Mouse (Mus musculus) myocyte (in vitro differentiated cells): ENCODE results near the gene Efcc1.

ENCODE experiments used
- CEBPB ChIP-seq: IDR thresholded peaks from 2 replicates; pipeline ENCODE4 v1.6.1; 2011; ENCODE audit warnings: mild to moderate bottlenecking, moderate library complexity; ENCODE audit not compliant: poor library complexity, insufficient read depth, severe bottlenecking
- E2F4 ChIP-seq: IDR thresholded peaks from one replicate; pipeline ENCODE4 v1.6.1; 2011; ENCODE audit warnings: mild to moderate bottlenecking, control low read depth, moderate library complexity; ENCODE audit not compliant: insufficient read depth
- MAX ChIP-seq: IDR thresholded peaks from one replicate; pipeline ENCODE4 v1.6.1; 2011; ENCODE audit warnings: low read depth, mild to moderate bottlenecking, control low read depth
- MYOD1 ChIP-seq, 3 experiments: IDR thresholded peaks; one replicate each; pipeline ENCODE4 v1.6.1; 2011; ENCODE audit warnings: control low read depth in 2 of 3, low read depth in 2 of 3, mild to moderate bottlenecking in 2 of 3, moderate library complexity in 1 of 3; ENCODE audit not compliant: insufficient read length in 2 of 3, control insufficient read depth in 1 of 3
- MYOG ChIP-seq, 3 experiments: IDR thresholded peaks; one replicate each; pipeline ENCODE4 v1.6.1; 2011; ENCODE audit warnings: control low read depth in 2 of 3, low read depth in 2 of 3, mild to moderate bottlenecking in 2 of 3; ENCODE audit not compliant: insufficient read length in 2 of 3, control insufficient read depth in 1 of 3, insufficient read depth in 1 of 3
- POLR2A ChIP-seq: IDR thresholded peaks from one replicate; pipeline ENCODE4 v1.6.1; 2011; ENCODE audit warnings: low read depth, mild to moderate bottlenecking, control low read depth, moderate library complexity; ENCODE audit not compliant: insufficient read length
- POLR2AphosphoS2 ChIP-seq: IDR thresholded peaks from one replicate; pipeline ENCODE4 v1.6.1; 2011; ENCODE audit warnings: low read depth, control low read depth; ENCODE audit not compliant: insufficient read length
- REST ChIP-seq: IDR thresholded peaks from one replicate; pipeline ENCODE4 v1.6.1; 2011; ENCODE audit warnings: mild to moderate bottlenecking, control low read depth, moderate library complexity; ENCODE audit not compliant: insufficient read depth, insufficient read length
- SRF ChIP-seq: IDR thresholded peaks from one replicate; pipeline ENCODE4 v1.6.1; 2011; ENCODE audit warnings: low read depth; ENCODE audit not compliant: control insufficient read depth, insufficient read length
- TCF12 ChIP-seq: IDR thresholded peaks from one replicate; pipeline ENCODE4 v1.6.1; 2011; ENCODE audit warnings: mild to moderate bottlenecking, control low read depth; ENCODE audit not compliant: poor library complexity, insufficient read depth, severe bottlenecking
- TCF3 ChIP-seq: IDR thresholded peaks from one replicate; pipeline ENCODE4 v1.6.1; 2011; ENCODE audit warnings: low read depth, control low read depth; ENCODE audit not compliant: insufficient read length
- USF1 ChIP-seq: IDR thresholded peaks from one replicate; pipeline ENCODE4 v1.6.1; 2011; ENCODE audit warnings: low read depth, mild to moderate bottlenecking, control low read depth, moderate library complexity

DNA sequence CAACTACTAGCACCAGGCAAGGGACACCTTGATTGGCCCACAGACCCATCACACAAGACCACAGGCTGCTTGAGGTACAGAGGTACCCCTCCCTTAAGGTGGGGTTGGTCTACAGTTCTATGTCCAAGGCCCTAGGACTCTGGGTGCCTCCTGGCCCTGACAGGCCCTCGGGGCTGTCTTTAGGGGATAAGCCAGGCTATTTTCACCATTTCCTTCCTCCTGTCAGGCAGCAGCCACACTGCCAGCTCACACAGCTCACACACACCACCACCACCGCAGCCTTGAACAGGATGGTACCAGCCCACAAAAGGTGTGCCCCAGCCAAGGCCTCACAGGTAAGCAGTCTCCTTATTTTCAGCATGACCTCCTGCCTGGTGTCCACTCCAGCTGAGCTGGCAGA lies 47.2 kb downstream of the Efcc1 start, which contains the start of gene Gp9:
- no peak for TF ChIP-seq POLR2A
- no peak for TF ChIP-seq USF1
- TF ChIP-seq MAX = no peak
- TF ChIP-seq REST = no peak
- TF ChIP-seq CEBPB = no peak
- no peak for TF ChIP-seq E2F4
- TF ChIP-seq POLR2AphosphoS2 = no peak
- no peak for TF ChIP-seq MYOG (IDR thresholded peaks at IDR 0.05; ENCODE audit: control insufficient read depth in 1 of 3, insufficient read depth in 1 of 3, insufficient read length in 2 of 3, low read depth in 2 of 3)
- TF ChIP-seq TCF3 = no peak
- TF ChIP-seq MYOD1 (IDR thresholded peaks at IDR 0.05; ENCODE audit: control insufficient read depth in 1 of 3, insufficient read length in 2 of 3, low read depth in 2 of 3) = no peak
- TF ChIP-seq TCF12 = no peak
- TF ChIP-seq SRF = no peak
